Mouse (Mus musculus) left cerebral cortex, postnatal 14 days (tissue): ENCODE measurements around the gene Syap1. TPM values are rescaled to one million over a fixed set of nuclear protein-coding genes. Genes with fewer than 3 reads are reported as not detected.
"Not testable (repeated sequence)": the region's sequence is repeated elsewhere in the genome, so short reads cannot be mapped to it uniquely, and the experiment has no call there.

Experiments
- DNase-seq, 2 experiments: peaks; one replicate each; pipeline ENCODE4 v3.0.0; 2021 to 2022; ENCODE audit warnings: low spot score in 2 of 2, mixed read lengths in 1 of 2
- intact Hi-C: fragments of 180-260 bp; cut with DNase I; formaldehyde crosslinking; loops from one replicate; pipeline ENCODE4 v1.15.1; 2025
- long read RNA-seq, 2 experiments: library from polyadenylated mRNA; stranded (forward); transcript quantifications; one replicate each; pipeline ENCODE4 v2.0.0; 2021
- total RNA-seq, 2 experiments: library from RNA; stranded (reverse); gene quantifications; 2 replicates each; pipeline ENCODE4 v1.2.3; 2021

Gene Syap1
- total RNA-seq, result 10 to 100 TPM; 29.7 to 32.7 TPM
- long read RNA-seq, experiment 1, transcript Syap1-201 (9 exons, 2,087 nt), result major isoform, 49 of 51 reads
- long read RNA-seq, experiment 1, partial matches to known transcripts, result 1 of 51 reads
- long read RNA-seq, experiment 1, other reads (novel, unspliced or antisense), result 1 of 51 reads
- long read RNA-seq, experiment 2, transcript Syap1-201 (9 exons, 2,087 nt), result major isoform, 41 of 46 reads
- long read RNA-seq, experiment 2, partial matches to known transcripts, result 0 of 46 reads
- long read RNA-seq, experiment 2, other reads (novel, unspliced or antisense), result 5 of 46 reads

GRCm38 (mm10) chrX:162887931-162888511, at the start of gene Syap1:
TSS of gene Syap1 (minus strand) at chrX:162888447.
- peak; percentile 42 to 77 for DNase-seq
- intact Hi-C loops, result no loop called here

GRCm38 (mm10) chrX:162931467-162931866, 43.2 kb upstream of the Syap1 start:
- DNase-seq, result no peak
- intact Hi-C loops, result no loop called here

- DNase-seq, result no peak
- intact Hi-C loops, result no loop called here
Measured at GRCm38 (mm10) chrX:162921487-162922125, 33.4 kb upstream of the Syap1 start.

- peak; percentile 64 to 70 for DNase-seq
- intact Hi-C loops, result loop anchor here (10.0 kb wide), 1 partner anchor 1159 kb away; the partner anchor contains the start of gene Siah1b
Measured at GRCm38 (mm10) chrX:162915697-162916096, 27.4 kb upstream of the Syap1 start.

GRCm38 (mm10) chrX:162913651-162914050, 25.4 kb upstream of the Syap1 start:
- intact Hi-C loops, result loop anchor here (10.0 kb wide), 1 partner anchor 1161 kb away; the partner anchor contains the start of gene Siah1b
- DNase-seq, result no peak

- intact Hi-C loops, result no loop called here
- no peak for DNase-seq
Measured at GRCm38 (mm10) chrX:162907554-162907953, 19.3 kb upstream of the Syap1 start.

- DNase-seq, result peak; percentile 26 to 39
- intact Hi-C loops, result no loop called here
Measured at GRCm38 (mm10) chrX:162902040-162902734, 13.9 kb upstream of the Syap1 start.

GRCm38 (mm10) chrX:162901371-162902039, 13.3 kb upstream of the Syap1 start:
- intact Hi-C loops, result no loop called here
- DNase-seq, result peak; percentile 7 to 8

- no peak for DNase-seq
- intact Hi-C loops, result no loop called here
Measured at GRCm38 (mm10) chrX:162900938-162901337, 12.7 kb upstream of the Syap1 start, which contains the start of gene Ctps2. TSS of gene Ctps2 (plus strand) at chrX:162901238.

- intact Hi-C loops, DNase-seq: not testable (repeated sequence)
Measured at GRCm38 (mm10) chrX:162888575-162889223, 452 bp upstream of the Syap1 start.

- no peak for DNase-seq
- intact Hi-C loops, result no loop called here
Measured at GRCm38 (mm10) chrX:162878236-162878635, 10.0 kb downstream of the Syap1 start.

GRCm38 (mm10) chrX:162873761-162874160, 14.5 kb downstream of the Syap1 start:
- intact Hi-C loops, result no loop called here
- no peak for DNase-seq

GRCm38 (mm10) chrX:162871734-162872517, 16.3 kb downstream of the Syap1 start:
- intact Hi-C loops, result no loop called here
- DNase-seq, result no peak

GRCm38 (mm10) chrX:162868294-162868965, 19.8 kb downstream of the Syap1 start:
- intact Hi-C loops, result no loop called here
- no peak for DNase-seq

- intact Hi-C loops, result no loop called here
- no peak for DNase-seq
Measured at GRCm38 (mm10) chrX:162848682-162849081, 39.6 kb downstream of the Syap1 start.

GRCm38 (mm10) chrX:162845531-162845930, 42.7 kb downstream of the Syap1 start:
- intact Hi-C loops, result no loop called here

GRCm38 (mm10) chrX:162844447-162845100, 43.7 kb downstream of the Syap1 start:
- no peak for DNase-seq
- intact Hi-C loops, result no loop called here

More at GRCm38 (mm10) chrX:162845531-162845930, 42.7 kb downstream of the Syap1 start:
- DNase-seq, result no peak
